Mouse (Mus musculus): ENCODE measurements around the gene Arsk.

Gene Arsk

GRCm38 (mm10) chr13:76021782-76022181 lies 76.7 kb downstream of the Arsk start:
- DNase-seq: peak; percentile 31

GRCm38 (mm10) chr13:76018844-76019400 lies 79.5 kb downstream of the Arsk start:
- no peak for DNase-seq

GRCm38 (mm10) chr13:76017974-76018843 lies 80.3 kb downstream of the Arsk start, which contains the start of gene Rfesd:
Rfesd (minus strand) TSS chr13:76018719.
- peak; percentile 99 for DNase-seq

GRCm38 (mm10) chr13:76017465-76017864 lies 81.0 kb downstream of the Arsk start:
- no peak for DNase-seq

GRCm38 (mm10) chr13:76014511-76014910 lies 83.9 kb downstream of the Arsk start:
- no peak for DNase-seq

Measured in lung, postnatal 10 days (tissue).